Mouse (Mus musculus) 3134 (cell line): Measurements from ENCODE around the gene Snph.

Experiments
- DNase-seq: peaks from one replicate; pipeline ENCODE4 v3.0.0-alpha.2; 2011; ENCODE audit warnings: low spot score; ENCODE audit not compliant: insufficient read length; ENCODE audit errors: extremely low read depth

The Snph gene

GRCm38 (mm10) chr2:151544673-151545072 is 87.7 kb downstream of the Snph start:
- DNase-seq = no peak

- DNase-seq = peak; percentile 34
Observed at GRCm38 (mm10) chr2:151543063-151543895, 89.1 kb downstream of the Snph start.

GRCm38 (mm10) chr2:151542323-151543062 is 89.9 kb downstream of the Snph start, which contains the start of gene Fkbp1a:
TSS of gene Fkbp1a (plus strand) at chr2:151542483.
- peak; percentile 95 for DNase-seq
